Mouse (Mus musculus): Measurements from ENCODE around the gene Kcnk2. TPM values are rescaled to one million over a fixed set of nuclear protein-coding genes. Genes with fewer than 3 reads are reported as not detected.

The Kcnk2 gene
- polyA plus RNA-seq, 2 experiments, result 11.1 to 12.0 TPM

GRCm38 (mm10) chr1:189362579-189362978 lies 39.5 kb downstream of the Kcnk2 start:
- 65% methylated on average over 6 of the region's 6 CpGs for WGBS
- Histone ChIP-seq H3K27me3 (ENCODE audit: control insufficient read depth, insufficient read depth, low read length) (no peaks in the 10 kb centered on the region), H3K4me2 (replicated peaks; ENCODE audit: low read depth, low read length, severe bottlenecking) (no peak overlapping the region), H3K9me3 (ENCODE audit: control insufficient read depth, low read length) (no peaks in the 10 kb centered on the region), H3K36me3 (ENCODE audit: control insufficient read depth, insufficient read depth, low read length) (no peaks in the 10 kb centered on the region), H3K27ac (replicated peaks; ENCODE audit: low read depth, low read length) (no peak overlapping the region), H3K4me3 (replicated peaks; ENCODE audit: low read length) (no peak overlapping the region), H3K9ac (ENCODE audit: low read depth, low read length, severe bottlenecking) (no peak overlapping the region), H3K4me1 (ENCODE audit: control insufficient read depth, insufficient read depth, low read length) (0 out of 2 replicates have a peak, but pooled peaks cover 3% of the 10 kb centered on the region)
- DNase-seq (ENCODE audit: low spot score) (no peak), ATAC-seq (ENCODE audit: low FRiP score, low read depth) (no peak)
- no peak for TF ChIP-seq POLR2A (IDR thresholded peaks at IDR 0.05; ENCODE audit: borderline replicate concordance, extremely low read depth, insufficient read depth, insufficient read length)

DNA sequence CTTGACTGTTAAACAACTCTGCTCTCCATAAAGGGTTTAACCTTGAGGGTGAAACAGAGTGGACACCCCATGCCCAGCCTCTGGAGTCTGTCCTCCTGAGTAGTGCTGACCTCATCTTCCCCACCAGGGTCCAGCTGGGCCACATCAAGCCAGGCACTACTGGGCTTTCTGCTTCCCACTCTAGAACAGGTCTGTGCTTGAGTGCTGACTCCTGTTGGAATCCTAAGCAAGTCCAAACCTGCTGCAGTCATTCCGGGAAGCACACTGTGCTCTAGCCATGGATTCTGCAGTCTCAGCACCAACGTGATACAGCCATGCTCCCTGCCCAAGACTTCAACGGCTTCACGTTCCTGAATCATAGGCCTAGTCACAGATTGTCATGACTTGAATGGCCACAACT lies 42.4 kb downstream of the Kcnk2 start:
- no peak for TF ChIP-seq POLR2A (IDR thresholded peaks at IDR 0.05; ENCODE audit: borderline replicate concordance, extremely low read depth, insufficient read depth, insufficient read length)
- H3K27me3 ChIP-seq (ENCODE audit: control insufficient read depth, insufficient read depth, low read length), result no peaks in the 10 kb centered on the region
- 0 out of 2 replicates have a peak, but pooled peaks cover 3% of the 10 kb centered on the region for H3K4me1 ChIP-seq (ENCODE audit: control insufficient read depth, insufficient read depth, low read length)
- ATAC-seq (ENCODE audit: low FRiP score, low read depth) (no peak), DNase-seq (ENCODE audit: low spot score) (peak; percentile 24)
- H3K9ac ChIP-seq (ENCODE audit: low read depth, low read length, severe bottlenecking), result no peak overlapping the region
- no peaks in the 10 kb centered on the region for H3K9me3 ChIP-seq (ENCODE audit: control insufficient read depth, low read length)
- no peak overlapping the region for H3K4me3 ChIP-seq (replicated peaks; ENCODE audit: low read length)
- H3K36me3 ChIP-seq (ENCODE audit: control insufficient read depth, insufficient read depth, low read length), result no peaks in the 10 kb centered on the region
- WGBS, result 68% methylated on average over 4 of the region's 4 CpGs
- H3K27ac ChIP-seq (replicated peaks; ENCODE audit: low read depth, low read length), result no peak overlapping the region
- no peak overlapping the region for H3K4me2 ChIP-seq (replicated peaks; ENCODE audit: low read depth, low read length, severe bottlenecking)

- 16% methylated on average over 1 of the region's 1 CpGs for WGBS
Observed at GRCm38 (mm10) chr1:189353887-189354286, 48.2 kb downstream of the Kcnk2 start.

GRCm38 (mm10) chr1:189351804-189352203 lies 50.3 kb downstream of the Kcnk2 start:
- Histone ChIP-seq H3K27me3 (ENCODE audit: control insufficient read depth, insufficient read depth, low read length) (no peaks in the 10 kb centered on the region), H3K9me3 (ENCODE audit: control insufficient read depth, low read length) (no peaks in the 10 kb centered on the region), H3K36me3 (ENCODE audit: control insufficient read depth, insufficient read depth, low read length) (no peaks in the 10 kb centered on the region), H3K9ac (ENCODE audit: low read depth, low read length, severe bottlenecking) (no peak overlapping the region), H3K4me2 (replicated peaks; ENCODE audit: low read depth, low read length, severe bottlenecking) (no peak overlapping the region), H3K27ac (replicated peaks; ENCODE audit: low read depth, low read length) (no peak overlapping the region), H3K4me1 (ENCODE audit: control insufficient read depth, insufficient read depth, low read length) (no peaks in the 10 kb centered on the region), H3K4me3 (replicated peaks; ENCODE audit: low read length) (no peak overlapping the region)
- no peak for TF ChIP-seq POLR2A (IDR thresholded peaks at IDR 0.05; ENCODE audit: borderline replicate concordance, extremely low read depth, insufficient read depth, insufficient read length)
- DNase-seq (ENCODE audit: low spot score), result no peak
- ATAC-seq (ENCODE audit: low FRiP score, low read depth), result no peak
- WGBS, result 88% methylated on average over 6 of the region's 6 CpGs

More at GRCm38 (mm10) chr1:189353887-189354286, 48.2 kb downstream of the Kcnk2 start:
- no peak for TF ChIP-seq POLR2A (IDR thresholded peaks at IDR 0.05; ENCODE audit: borderline replicate concordance, extremely low read depth, insufficient read depth, insufficient read length)
- Histone ChIP-seq H3K27ac (replicated peaks; ENCODE audit: low read depth, low read length) (no peak overlapping the region), H3K4me2 (replicated peaks; ENCODE audit: low read depth, low read length, severe bottlenecking) (no peak overlapping the region), H3K27me3 (ENCODE audit: control insufficient read depth, insufficient read depth, low read length) (no peaks in the 10 kb centered on the region), H3K36me3 (ENCODE audit: control insufficient read depth, insufficient read depth, low read length) (no peaks in the 10 kb centered on the region), H3K9me3 (ENCODE audit: control insufficient read depth, low read length) (no peaks in the 10 kb centered on the region), H3K4me1 (ENCODE audit: control insufficient read depth, insufficient read depth, low read length) (no peaks in the 10 kb centered on the region), H3K9ac (ENCODE audit: low read depth, low read length, severe bottlenecking) (no peak overlapping the region), H3K4me3 (replicated peaks; ENCODE audit: low read length) (no peak overlapping the region)
- ATAC-seq (ENCODE audit: low FRiP score, low read depth), result no peak
- peak; percentile 27 for DNase-seq (ENCODE audit: low spot score)

- Histone ChIP-seq H3K36me3 (ENCODE audit: control insufficient read depth, insufficient read depth, low read length) (no peaks in the 10 kb centered on the region), H3K9ac (ENCODE audit: low read depth, low read length, severe bottlenecking) (no peak overlapping the region), H3K4me2 (replicated peaks; ENCODE audit: low read depth, low read length, severe bottlenecking) (no peak overlapping the region), H3K27ac (replicated peaks; ENCODE audit: low read depth, low read length) (no peak overlapping the region), H3K27me3 (ENCODE audit: control insufficient read depth, insufficient read depth, low read length) (peaks cover 7% of the 10 kb centered on the region; the same call in 1 of the 2 replicates), H3K4me3 (replicated peaks; ENCODE audit: low read length) (no peak overlapping the region), H3K9me3 (ENCODE audit: control insufficient read depth, low read length) (no peaks in the 10 kb centered on the region), H3K4me1 (ENCODE audit: control insufficient read depth, insufficient read depth, low read length) (no peaks in the 10 kb centered on the region)
- TF ChIP-seq POLR2A (IDR thresholded peaks at IDR 0.05; ENCODE audit: borderline replicate concordance, extremely low read depth, insufficient read depth, insufficient read length), result no peak
- DNase-seq (ENCODE audit: low spot score) (no peak), ATAC-seq (ENCODE audit: low FRiP score, low read depth) (no peak)
- WGBS, result 87% methylated on average over 5 of the region's 5 CpGs
Observed at GRCm38 (mm10) chr1:189349205-189349604, 52.9 kb downstream of the Kcnk2 start.

DNA sequence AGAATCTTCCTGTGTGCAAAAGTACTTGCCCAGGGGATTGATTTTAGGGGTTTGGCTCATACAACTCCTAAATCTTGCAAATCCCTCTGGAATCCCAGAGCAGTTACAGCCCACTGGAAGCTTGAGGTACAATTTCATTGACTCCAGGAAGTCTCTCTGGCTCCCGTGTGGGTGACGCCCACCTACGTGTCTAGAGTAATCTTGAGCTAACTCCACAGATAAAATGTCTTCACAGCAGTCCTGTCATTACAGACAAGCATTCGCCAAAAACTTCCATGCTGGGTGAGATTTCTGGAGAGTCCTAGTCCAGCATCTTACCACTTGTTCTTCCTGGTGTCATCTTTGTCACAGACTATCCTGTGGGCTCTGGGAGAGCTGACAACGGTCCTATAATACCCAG lies 56.9 kb downstream of the Kcnk2 start:
- ATAC-seq (ENCODE audit: low FRiP score, low read depth) (no peak), DNase-seq (ENCODE audit: low spot score) (no peak)
- Histone ChIP-seq H3K36me3 (ENCODE audit: control insufficient read depth, insufficient read depth, low read length) (no peaks in the 10 kb centered on the region), H3K27me3 (ENCODE audit: control insufficient read depth, insufficient read depth, low read length) (peaks cover 7% of the 10 kb centered on the region; the same call in 1 of the 2 replicates), H3K4me1 (ENCODE audit: control insufficient read depth, insufficient read depth, low read length) (peaks cover 12% of the 10 kb centered on the region), H3K4me2 (replicated peaks; ENCODE audit: low read depth, low read length, severe bottlenecking) (no peak overlapping the region), H3K9me3 (ENCODE audit: control insufficient read depth, low read length) (no peaks in the 10 kb centered on the region), H3K27ac (replicated peaks; ENCODE audit: low read depth, low read length) (no peak overlapping the region), H3K4me3 (replicated peaks; ENCODE audit: low read length) (no peak overlapping the region), H3K9ac (ENCODE audit: low read depth, low read length, severe bottlenecking) (no peak overlapping the region)
- 63% methylated on average over 5 of the region's 5 CpGs for WGBS
- no peak for TF ChIP-seq POLR2A (IDR thresholded peaks at IDR 0.05; ENCODE audit: borderline replicate concordance, extremely low read depth, insufficient read depth, insufficient read length)

All from limb, embryonic 14.5 days (tissue).